Mouse (Mus musculus) gastrocnemius, adult 18-20 months (tissue): ENCODE results near the gene Mrpl36. TPM values are rescaled to one million over a fixed set of nuclear protein-coding genes. Genes with fewer than 3 reads are reported as not detected.

Source experiments
- DNase-seq: peaks from one replicate; pipeline ENCODE4 v3.0.0; 2021; ENCODE audit warnings: low spot score
- long read RNA-seq, 2 experiments: library from polyadenylated mRNA; stranded (forward); transcript quantifications; one replicate each; pipeline ENCODE4 v2.0.0; 2021
- total RNA-seq, 2 experiments: library from RNA; stranded (reverse); gene quantifications; 2 replicates each; pipeline ENCODE4 v1.2.3; 2021

Gene Mrpl36
- total RNA-seq, result 10 to 100 TPM; 44.3 to 49.4 TPM
- long read RNA-seq, experiment 1, transcript Mrpl36-201 (2 exons, 923 nt), result major isoform, 31 of 38 reads
- long read RNA-seq, experiment 1, partial matches to known transcripts, result 0 of 38 reads
- long read RNA-seq, experiment 1, other reads (novel, unspliced or antisense), result 4 of 38 reads
- long read RNA-seq, experiment 2, transcript Mrpl36-201 (2 exons, 923 nt), result major isoform, 42 of 48 reads
- long read RNA-seq, experiment 2, partial matches to known transcripts, result 3 of 48 reads
- long read RNA-seq, experiment 2, other reads (novel, unspliced or antisense), result 1 of 48 reads

DNA sequence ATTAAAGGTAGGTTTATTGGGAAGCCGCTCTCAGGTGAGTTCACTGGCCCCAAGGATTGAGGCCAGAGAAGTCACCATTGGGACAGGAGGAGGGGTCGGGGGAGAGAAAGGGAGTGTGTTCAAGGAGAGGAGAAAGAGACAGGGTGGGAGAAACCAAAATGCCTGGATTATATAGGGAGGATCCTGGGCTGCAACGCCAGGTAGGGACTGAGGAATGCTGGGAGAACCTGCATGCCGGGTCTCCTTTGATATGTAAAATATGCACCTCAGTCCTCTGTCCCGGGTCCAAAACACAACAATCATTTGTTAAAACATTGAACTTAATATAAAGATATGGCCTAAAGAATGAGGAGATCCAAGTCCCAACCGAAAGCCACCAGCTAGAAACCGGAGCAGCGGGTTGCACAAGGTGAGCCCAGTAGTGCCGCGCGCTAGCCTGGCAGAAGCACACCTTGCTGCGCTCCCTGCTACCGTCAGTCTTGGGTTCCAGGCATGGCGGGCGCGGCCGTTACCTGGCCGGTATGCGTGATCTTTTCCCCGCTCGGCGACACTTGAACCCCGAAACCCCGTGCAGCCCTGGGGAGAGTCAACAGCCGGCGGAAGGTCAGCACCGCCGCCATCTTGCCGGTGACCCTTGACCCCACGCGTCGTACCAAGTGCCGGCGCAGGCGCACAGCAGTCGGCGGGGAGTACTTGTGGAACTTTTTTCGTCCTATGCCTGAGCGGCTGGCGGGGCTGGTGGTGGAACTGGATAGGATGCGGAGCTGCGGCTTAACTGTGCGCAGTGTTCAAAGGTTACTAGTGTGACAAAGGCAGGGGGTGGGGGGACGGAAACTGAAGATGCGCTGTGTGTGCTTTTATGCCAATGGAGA is at the start of gene Mrpl36, which contains the start of gene Ndufs6:
Mrpl36 (plus strand) TSS at position 687 of the 872 bp plus-strand sequence.
Ndufs6 (minus strand) TSS at position 716 of the 872 bp plus-strand sequence.
- DNase-seq, result peak; percentile 94

DNA sequence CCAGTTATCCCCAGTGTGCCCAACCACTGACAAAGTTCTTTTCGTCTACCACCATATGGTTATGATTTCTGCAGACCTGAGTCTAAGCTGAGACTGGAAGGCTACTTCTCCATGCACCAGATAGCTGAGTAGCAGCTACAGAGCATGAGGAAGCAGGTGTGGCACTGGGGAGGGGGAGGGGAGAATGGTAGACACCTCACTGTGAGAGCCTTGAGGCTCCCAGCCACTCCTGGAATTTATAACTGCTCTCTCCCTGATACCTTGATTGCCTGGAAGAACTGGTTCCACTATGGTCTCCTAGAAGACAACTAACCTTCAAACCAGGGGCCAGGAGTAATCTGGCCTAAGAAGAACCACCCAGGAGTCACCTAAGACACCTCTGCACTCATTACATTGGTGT is 49.1 kb upstream of the Mrpl36 start:
- no peak for DNase-seq

DNA sequence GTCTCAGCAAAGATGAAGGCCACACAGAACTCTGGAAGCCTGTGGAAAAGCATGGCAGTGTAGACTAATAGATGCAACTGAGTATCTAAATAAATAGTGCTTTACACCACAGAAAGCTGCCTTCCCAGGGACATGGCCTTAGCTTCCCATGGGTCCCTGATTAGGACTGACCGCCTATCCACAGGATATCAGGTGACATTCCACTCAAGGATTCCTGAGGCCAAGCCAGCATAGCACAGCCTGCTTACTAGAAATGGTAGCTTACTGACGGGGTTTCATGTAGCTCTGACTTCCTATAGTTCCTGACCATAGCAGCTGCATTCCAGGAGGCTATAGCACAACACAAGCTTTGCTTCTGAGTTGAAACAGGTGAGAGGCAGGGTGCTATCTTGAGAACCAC is 45.9 kb upstream of the Mrpl36 start:
- DNase-seq, result no peak

DNA sequence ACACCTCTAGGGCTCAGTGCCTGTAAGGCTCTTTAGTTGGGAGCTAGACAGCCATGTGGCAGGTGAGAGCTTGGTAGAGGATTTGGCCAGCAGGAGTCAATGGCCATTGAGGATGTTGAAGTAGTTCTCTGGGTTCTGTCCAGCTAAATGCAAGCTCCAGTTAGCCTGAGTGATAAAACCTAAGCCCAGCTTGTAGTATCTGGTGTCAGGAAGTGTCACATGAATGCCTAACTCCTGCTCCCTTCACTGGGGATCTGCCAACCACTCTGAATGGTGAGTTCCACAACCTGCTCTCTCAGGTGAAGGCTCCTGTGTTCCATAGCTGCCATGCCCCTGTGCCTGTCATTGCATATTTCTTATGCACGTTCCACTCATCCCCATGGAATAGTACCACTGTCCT is 44.8 kb upstream of the Mrpl36 start:
- no peak for DNase-seq

DNA sequence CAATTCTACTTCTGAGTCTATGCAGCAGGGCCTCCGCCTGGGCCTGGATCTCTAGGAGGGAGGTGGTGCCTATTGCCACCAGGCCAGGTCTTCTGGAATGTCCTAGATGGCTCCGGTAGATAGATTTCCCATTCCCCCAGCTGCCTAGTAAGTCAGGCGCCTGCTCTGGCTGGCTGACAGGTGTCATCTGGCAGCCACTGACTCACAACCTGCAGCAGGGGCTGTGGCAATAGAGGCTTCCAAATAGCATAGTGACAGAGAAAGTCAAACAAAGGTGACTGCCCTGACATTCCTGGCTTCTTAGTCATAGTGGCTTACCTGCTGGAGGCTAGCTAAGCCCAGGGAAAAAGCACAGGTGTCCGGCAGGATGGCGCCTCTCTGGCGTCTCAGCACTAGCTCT is 38.1 kb upstream of the Mrpl36 start:
- peak; percentile 18 for DNase-seq

DNA sequence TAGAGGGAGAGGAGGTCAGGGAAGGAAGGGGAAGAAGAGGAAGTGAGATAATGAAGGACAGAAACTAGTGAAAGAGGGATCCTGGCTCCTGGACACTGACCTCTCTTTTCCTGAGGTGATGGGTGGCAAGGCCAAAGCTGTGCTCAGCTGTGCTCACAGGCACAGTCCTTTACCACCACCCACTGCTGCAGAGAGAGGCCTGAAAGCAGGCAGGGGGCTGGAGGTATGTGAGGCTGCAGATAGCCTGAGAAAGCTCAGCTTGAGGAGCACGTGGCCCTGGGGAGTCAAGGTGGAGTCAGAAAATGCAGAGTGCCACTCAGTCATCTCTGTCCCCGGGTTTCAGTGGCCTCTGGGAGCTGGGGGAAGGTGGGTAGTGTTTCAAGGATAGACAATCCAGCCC is 37.2 kb upstream of the Mrpl36 start:
- DNase-seq, result no peak

DNA sequence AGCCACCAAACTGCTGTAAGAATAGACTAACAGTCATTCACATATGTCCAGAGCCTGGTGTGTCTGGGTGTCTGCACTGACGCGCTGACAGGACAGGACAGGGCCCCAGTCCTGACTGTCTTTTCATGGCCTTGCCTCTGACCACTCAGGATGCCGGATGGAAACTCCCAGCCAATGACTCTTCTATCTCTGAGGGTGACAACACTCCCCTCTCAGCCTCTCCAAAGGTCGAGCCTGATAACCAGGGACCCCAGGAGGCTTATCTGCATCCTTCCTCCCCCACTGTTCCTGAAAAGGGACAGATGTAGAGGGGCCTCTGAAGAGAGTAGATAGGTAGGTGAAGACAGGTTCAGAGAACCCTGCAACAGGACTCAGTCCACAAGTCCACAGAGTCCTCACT is 29.6 kb upstream of the Mrpl36 start:
- DNase-seq, result no peak

DNA sequence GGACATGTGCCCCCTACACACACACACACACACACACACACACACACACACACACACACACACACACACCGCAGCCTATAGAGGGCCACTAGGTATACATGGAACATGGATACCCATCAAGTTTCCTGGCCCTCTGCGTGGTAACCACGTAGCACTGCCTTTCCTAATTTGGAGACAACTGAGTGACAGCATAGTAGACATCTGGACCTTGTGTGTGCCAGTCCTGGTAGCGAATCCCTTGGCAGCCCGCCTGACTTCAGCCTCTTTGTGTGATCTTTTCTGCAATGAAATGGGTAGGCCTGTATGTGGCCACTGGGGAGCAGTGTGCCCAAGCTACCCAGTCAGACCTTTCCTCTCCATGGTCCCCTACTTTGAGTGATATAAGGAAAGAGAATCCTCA is 29.0 kb upstream of the Mrpl36 start:
- no peak for DNase-seq

DNA sequence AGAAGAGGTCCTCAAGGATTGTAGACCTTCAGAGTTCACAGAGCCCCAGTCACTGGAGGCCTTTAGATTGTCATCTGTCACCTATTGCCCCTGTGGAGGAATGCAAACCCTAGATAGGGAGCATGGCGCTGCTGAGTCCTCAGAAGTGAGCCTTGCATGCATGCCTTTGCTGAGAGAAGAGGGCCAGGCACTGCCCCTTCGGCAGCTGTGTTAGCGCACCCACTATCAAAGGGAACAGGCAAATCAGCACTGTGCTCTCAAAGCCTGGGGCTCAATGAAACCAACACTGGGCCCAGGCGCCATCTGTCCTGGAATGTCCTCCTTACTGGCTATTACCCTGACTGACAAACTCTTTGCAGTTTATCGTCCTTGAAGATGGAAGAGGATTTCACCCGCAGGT is 23.6 kb upstream of the Mrpl36 start:
- no peak for DNase-seq

DNA sequence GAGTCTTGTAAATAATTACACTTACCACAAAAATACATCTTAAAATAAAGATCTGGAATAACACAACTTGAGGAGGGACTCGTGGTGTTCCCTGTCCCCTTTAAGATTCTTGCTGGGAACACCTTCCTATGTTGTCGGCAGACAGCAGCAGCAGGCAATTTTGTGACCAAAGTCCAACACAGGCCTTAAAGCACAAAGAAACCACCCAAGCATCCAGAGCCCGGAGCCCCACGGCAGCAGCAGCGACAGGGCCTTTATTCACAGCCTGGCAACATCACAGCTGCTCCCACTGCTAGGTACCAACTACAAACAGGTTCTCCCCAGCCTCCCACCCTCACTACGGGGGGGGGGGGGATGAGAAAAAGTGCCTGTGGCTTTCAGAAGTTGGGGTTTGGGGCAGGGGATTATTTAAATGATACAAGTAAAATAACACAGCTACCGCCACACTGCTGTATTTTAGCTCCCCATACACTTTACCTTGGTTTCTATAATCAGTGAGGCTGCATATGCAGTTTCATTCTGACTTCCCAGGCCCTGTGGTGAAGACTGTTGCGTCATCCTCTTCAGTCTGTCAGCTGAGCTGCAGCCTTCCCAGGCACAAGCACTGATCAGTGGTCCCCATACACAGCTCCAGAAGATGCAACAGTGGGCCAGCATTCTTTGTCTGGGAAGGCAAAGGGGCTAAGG is 22.8 kb upstream of the Mrpl36 start:
- DNase-seq, result no peak

DNA sequence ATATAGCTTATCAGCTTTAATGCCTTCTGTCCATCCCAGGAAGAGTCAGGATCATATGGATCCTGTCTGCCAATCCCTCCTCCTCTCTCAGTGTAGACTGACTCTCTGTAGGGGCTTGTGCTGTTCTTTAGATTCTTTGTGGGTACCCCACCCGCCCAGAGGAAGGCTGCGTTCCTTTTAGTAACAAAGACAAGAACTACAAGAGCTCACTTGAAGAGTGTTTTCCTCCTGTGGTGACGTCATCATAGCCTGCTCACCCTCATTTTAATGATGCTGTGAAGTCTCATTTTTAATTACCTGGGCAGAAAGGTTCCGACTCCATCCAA is 22.3 kb upstream of the Mrpl36 start:
- DNase-seq, result no peak

DNA sequence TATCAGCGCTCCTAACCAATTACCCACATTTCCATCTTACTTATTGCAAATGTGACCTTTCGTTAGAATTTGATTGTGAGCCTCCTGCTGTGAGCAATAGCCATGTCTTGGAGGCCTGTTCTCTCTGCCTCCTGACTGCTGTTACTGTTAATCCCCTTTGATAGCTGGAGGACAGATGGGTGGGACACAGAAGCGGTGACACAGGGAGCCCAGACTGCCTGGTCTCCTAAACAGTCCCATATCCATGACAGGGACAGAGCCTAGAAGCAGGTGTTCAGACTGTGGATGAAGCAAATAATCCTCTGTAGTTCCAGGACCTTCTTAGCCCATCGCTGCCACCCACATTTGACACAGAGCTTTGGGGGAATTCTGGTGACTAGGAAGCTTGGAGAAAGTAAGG is 21.9 kb upstream of the Mrpl36 start:
- no peak for DNase-seq

DNA sequence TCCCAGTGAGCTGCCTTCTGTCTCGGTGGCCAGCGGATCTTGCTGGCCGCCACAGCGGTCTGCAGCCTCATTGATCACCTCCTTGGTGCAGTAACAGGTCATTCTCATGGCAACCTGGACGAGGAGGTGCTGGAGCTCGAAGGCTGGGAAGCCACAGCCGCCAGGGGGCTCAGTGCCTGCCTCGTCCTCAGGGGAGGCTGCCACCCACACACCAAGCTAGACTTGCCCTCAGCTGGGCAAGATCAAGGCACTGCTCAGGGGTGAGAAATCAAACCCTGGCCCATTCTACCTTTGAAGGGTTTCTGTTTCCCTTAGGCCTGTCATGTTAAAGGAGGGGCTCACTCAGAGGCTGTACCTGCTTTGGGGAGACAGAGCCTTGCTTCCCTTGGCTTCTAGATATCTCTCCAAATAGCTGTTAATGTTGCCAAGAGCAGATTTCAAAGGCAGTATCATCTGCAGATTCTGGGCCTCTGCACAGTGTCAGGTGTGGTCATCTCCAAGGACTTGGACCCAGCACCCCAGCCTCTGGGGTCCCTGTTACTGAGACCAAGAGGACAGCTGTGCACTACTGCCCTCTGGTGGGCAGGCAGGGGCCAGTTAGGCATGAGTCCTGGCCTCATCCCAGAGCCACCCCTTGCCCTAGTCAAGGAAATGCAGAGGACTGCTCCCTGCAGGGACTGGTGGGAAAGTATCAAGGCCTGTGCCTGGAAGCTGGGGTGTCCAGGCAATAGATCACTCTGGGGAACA is 18.0 kb upstream of the Mrpl36 start:
- DNase-seq, result no peak

DNA sequence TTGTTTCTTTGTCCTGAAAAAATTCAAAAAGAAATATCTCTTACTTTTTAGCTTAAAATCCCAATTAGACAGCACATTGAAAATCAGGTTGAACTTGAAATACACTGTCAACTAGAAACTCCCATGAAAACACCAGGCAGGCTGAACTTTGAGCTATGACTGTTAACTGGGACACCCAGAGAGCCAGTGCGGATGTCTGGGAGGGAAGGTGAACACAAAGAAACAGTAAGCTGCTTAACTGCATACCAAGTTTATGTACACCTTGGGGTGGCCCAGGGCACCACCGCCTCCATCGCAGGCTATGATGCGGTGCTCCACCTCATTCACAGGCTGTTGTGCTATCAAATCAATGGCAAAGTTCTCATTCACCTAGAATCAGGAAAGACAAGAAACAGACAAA is 8.3 kb upstream of the Mrpl36 start:
- no peak for DNase-seq

DNA sequence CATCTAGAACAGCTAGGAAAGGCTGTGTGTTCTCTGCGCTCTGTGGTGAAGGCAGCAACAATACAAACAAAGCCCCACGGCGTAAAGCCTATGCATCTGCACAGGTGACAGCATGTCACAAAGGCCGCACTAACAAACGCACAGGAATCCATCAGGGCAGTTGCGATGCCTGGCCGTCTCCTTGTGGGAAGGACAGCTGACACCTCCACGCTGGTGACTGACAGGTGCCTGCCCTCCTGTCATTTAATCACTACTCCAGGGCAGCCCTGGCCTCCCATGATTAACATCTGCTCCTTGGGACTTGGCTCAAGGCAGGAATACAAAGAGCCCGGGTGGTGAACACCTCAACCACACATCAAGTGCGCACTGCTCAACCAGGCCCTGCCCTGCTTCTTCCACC is 5.7 kb upstream of the Mrpl36 start:
- DNase-seq, result peak; percentile 29

DNA sequence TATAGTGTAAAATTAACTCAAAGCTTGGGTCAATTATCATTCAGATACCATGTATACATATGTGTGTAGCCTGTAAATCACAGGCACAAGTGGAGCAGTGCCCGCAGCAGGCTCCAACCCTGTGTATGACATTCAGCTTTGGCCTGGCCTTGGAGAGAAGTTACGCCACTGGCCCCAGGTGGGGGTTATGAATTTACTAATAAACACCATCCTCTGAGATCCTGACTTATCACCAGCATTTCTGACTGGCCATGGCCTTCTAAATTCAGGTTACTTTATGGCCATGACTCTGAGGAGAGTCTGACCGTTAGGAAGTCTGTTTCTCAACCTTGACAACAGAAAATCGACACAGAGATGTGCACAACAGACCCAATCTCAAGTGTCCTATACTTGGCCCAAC is 4.9 kb upstream of the Mrpl36 start:
- no peak for DNase-seq

DNA sequence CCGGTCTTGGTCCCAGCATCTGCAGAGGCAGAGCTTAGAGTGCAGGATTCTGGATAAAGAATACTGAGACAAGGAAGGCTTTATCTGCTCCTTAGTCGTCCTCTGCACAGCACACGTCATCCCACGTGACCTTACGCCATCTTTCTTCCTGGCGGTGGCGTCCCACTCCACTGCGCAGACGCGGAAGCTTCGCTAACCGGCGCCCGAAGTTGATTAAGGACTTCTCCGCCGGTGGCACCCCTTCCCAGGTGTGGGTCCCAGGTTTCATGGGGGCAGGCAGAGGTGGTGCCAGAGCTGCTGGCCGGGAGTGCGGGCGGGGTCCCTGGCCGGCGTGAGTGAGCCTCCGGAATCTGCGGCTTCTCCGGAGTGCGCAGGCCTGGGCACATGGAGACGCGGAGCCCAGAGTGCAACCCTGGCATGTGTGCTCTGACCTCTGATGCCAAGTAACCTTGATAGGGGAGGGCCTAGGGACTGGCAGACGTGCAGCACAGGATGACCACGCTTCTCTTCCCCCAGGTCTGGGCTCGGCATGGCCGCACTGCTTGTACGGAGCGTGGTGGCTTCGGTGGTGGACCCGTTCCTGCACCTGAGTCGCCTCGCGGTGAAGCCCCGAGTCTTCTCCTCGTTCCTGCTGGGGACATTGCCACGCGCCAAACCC is 2.7 kb downstream of the Mrpl36 start:
- peak; percentile 90 for DNase-seq

DNA sequence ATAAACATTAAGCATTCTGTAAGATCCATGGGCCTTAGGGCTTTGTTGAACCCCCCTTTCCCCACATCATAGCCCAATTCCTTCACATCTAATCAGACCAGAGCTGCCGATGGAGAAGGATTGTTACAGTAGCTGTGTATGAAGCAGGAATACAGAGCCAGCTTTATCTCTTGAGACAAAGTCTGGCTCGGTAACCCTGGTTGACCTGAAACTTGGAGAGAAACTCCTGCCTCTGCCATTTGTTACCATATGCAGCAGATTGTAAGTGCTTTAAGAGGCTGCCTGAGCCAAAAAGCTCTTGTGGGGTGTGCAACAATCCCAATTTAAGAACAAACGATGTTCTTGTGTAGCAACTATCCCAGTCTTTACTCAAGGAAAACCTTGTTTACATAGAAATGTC is 3.4 kb downstream of the Mrpl36 start:
- no peak for DNase-seq

DNA sequence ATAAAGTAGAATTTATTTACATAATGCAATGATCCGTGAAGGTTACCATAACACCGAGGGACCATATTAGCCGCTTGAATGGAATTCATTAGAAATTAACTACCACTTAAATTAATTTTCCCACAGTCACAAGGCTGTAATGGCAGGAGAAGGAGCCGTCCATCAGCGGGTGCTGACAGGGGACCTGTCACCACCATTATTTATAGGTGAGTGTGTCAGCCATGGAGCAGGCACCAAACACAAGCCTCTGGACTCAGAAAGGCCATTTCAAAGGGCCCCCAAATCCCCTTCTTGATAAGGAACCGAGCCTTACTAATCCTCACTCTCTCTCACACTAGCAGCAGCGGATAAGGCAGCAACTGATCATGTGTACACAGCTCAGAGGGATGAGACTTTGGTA is 8.4 kb downstream of the Mrpl36 start:
- DNase-seq, result no peak

DNA sequence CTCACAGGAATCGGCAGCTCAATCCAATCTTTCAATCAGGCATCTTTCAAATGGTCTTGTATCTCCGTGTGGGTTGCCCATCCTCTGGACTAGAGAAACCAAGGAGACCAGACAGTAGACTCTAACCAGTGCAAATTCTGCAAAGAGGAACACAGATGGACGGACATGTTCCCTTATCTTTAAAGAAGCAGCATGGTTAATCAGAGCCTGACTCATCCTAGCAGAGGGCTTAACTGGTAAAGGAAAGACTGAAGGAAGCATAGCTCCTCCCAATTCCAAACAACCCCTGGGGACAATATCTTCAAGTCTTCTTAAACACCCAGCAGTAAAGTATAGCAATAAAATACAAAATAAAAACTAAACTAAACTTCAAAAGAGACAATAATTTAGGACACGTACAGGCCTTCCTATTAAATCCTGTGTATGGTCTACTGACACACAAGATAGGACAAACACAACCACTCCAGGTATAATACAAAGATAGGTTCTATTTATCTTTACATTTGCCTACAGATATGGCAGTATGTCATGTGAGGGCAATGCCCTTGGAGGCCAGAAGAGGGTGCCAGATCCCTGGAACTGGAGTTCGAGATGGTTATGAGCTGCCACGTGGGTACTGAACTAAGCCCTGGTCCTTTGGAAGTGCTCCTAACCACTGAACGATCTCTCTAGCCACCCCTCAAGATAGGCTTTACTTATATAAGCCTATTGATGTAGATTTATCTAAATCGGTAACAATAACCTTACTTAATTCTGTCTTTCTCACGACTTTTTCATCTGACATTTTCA is 17.0 kb downstream of the Mrpl36 start:
- DNase-seq, result no peak
